Mouse (Mus musculus): Measurements from ENCODE around the gene Dohh.
A peak's percentile ranks its signal among the peaks of the same experiment; 100 is the strongest.

Gene Dohh

GRCm38 (mm10) chr10:81430831-81431525 is 46.8 kb downstream of the Dohh start:
- peak; percentile 68 for DNase-seq (ENCODE audit: low read depth)

- DNase-seq (ENCODE audit: low read depth) = peak; percentile 61
Measured at GRCm38 (mm10) chr10:81431526-81432168, 47.4 kb downstream of the Dohh start.

DNA sequence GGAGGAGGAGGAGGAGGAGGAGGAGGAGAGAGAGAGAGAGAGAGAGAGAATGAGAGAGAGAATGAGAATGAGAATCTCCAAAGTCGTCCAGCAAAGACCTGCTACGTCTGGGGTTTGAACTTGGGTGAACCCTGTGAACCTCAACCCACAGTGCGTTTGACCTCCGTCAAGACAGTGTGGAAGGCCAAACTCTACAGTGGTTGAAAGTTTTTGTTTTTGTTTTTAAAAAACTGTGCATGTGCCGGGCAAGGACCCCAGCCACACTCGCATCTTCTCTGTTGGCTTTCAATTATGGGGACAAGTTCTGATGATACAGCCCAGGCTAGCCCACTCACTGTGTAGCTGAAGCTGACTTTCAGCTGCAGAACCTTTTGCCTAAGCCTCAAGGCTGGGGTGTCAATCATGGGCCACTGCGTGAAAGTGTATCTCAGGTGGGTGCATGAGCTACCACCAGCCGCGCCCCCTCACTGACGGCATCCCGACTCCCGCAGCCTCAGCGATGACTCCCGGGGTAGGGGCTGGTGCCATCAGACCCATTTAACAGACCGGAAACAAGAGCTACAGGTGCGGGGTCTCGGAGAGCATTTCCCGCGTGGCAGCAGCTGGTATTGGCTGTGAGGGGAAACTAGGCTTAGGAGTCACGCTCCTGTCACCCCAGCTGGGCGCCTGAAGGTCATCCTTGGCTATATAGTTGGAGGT is 48.1 kb downstream of the Dohh start:
- no peak for DNase-seq (ENCODE audit: low read depth)

- DNase-seq (ENCODE audit: low read depth) = peak; percentile 96
Measured at GRCm38 (mm10) chr10:81432868-81433262, 48.6 kb downstream of the Dohh start.

GRCm38 (mm10) chr10:81433541-81434289 is 49.5 kb downstream of the Dohh start:
- peak; percentile 82 for DNase-seq (ENCODE audit: low read depth)

GRCm38 (mm10) chr10:81434361-81435263 is 50.4 kb downstream of the Dohh start:
- peak; percentile 58 for DNase-seq (ENCODE audit: low read depth)

- DNase-seq (ENCODE audit: low read depth) = no peak
Measured at GRCm38 (mm10) chr10:81435436-81435835, 51.2 kb downstream of the Dohh start.
